Mouse (Mus musculus): ENCODE measurements around the gene Nek6.

- TF ChIP-seq POLR2A (IDR thresholded peaks at IDR 0.05; ENCODE audit: borderline replicate concordance, extremely low read depth, low read depth, low read length) (no peak), CTCF (IDR thresholded peaks at IDR 0.05; ENCODE audit: insufficient read depth, low read length) (no peak)
These were observed 80.5 kb downstream of the Nek6 start for GRCm38 (mm10) chr2:38591751-38592459.
